Mouse (Mus musculus): ENCODE results near the gene Olfr620. TPM values are rescaled to one million over a fixed set of nuclear protein-coding genes. Genes with fewer than 3 reads are reported as not detected.

The Olfr620 gene
- total and polyA plus RNA-seq, 2 experiments: not detected

DNA sequence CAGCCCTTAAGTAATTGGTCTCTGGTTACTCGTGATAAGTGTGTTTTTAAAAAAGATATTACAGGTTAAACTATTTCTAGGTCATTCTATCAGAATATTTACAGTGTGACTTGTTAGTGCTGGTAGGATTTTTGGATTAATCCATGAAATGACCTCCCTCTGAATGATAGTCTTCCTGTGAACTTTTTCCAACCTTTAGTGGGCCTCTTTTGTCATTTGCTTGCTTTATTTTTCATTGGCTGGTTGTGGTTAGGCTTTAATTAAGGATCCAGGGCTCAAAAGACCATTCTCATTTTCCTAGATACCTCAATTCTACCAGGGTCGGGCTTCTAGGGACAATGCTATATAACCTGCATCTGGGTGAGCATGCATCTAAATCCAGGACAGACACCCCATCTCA, 22.5 kb downstream of the Olfr620 start, which contains the start of gene Olfr618:
Gene Olfr618 (plus strand): TSS at position 301 of the 400 bp plus-strand sequence.
- DNase-seq (ENCODE audit: extremely low read depth, low read depth, low spot score): no peak
- Histone ChIP-seq H3K4me3 (ENCODE audit: insufficient read depth, low read depth, low read length) (no peak within 1 kb of the TSS), H3K9ac (ENCODE audit: low read depth, low read length) (no peak within 1 kb of the TSS), H3K79me2 (ENCODE audit: control insufficient read depth, insufficient read depth, low read length) (no peaks in the 10 kb centered on the region), H3K27me3 (ENCODE audit: control insufficient read depth, insufficient read depth, low read length) (no peaks in the 10 kb centered on the region), H3K27ac (replicated peaks; ENCODE audit: insufficient read depth, low read depth, low read length) (no peak within 1 kb of the TSS), H3K36me3 (ENCODE audit: control insufficient read depth, insufficient read depth, low read length) (no peaks in the 10 kb centered on the region), H3K4me1 (ENCODE audit: control insufficient read depth, insufficient read depth, low read length) (no peaks in the 10 kb centered on the region)
- 56% methylated on average over 2 of the region's 2 CpGs for WGBS
- TF ChIP-seq CTCF (IDR thresholded peaks at IDR 0.05; ENCODE audit: low read depth, low read length): no peak
- TF ChIP-seq POLR2A (IDR thresholded peaks at IDR 0.05; ENCODE audit: extremely low read depth, insufficient read depth, low read length): no peak

DNA sequence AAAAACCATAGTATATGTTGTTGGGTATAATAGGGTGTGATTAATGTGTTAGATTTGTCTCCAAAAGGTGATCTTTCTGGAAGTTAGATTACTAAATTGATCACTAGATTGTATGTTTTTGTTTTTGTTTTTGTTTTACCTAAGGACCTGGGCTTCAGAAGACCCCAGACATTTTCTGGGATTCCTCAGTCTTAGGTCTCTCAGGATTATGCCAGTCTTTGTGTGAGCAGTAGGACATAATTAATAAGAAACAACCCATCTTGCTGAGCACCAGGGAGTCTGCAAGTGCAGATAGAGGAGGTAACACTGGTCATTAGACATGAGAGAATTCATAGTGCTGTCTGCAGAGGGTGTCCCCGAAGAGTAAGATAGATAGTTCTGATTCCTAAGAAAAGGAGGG, 39.6 kb downstream of the Olfr620 start, which contains the start of gene Olfr617:
Gene Olfr617 (plus strand): TSS at position 301 of the 400 bp plus-strand sequence.
- no peaks in the 10 kb centered on the region for H3K79me2 ChIP-seq (ENCODE audit: control insufficient read depth, insufficient read depth, low read length)
- H3K27me3 ChIP-seq (ENCODE audit: control insufficient read depth, insufficient read depth, low read length): no peaks in the 10 kb centered on the region
- H3K9ac ChIP-seq (ENCODE audit: low read depth, low read length): no peak within 1 kb of the TSS
- H3K4me1 ChIP-seq (ENCODE audit: control insufficient read depth, insufficient read depth, low read length): no peaks in the 10 kb centered on the region
- WGBS: 78% methylated on average over 1 of the region's 1 CpGs
- no peaks in the 10 kb centered on the region for H3K36me3 ChIP-seq (ENCODE audit: control insufficient read depth, insufficient read depth, low read length)
- no peak within 1 kb of the TSS for H3K4me3 ChIP-seq (ENCODE audit: insufficient read depth, low read depth, low read length)
- H3K27ac ChIP-seq (replicated peaks; ENCODE audit: insufficient read depth, low read depth, low read length): no peak within 1 kb of the TSS
- TF ChIP-seq POLR2A (IDR thresholded peaks at IDR 0.05; ENCODE audit: extremely low read depth, insufficient read depth, low read length) (no peak), CTCF (IDR thresholded peaks at IDR 0.05; ENCODE audit: low read depth, low read length) (no peak)
- DNase-seq (ENCODE audit: extremely low read depth, low read depth, low spot score): no peak

DNA sequence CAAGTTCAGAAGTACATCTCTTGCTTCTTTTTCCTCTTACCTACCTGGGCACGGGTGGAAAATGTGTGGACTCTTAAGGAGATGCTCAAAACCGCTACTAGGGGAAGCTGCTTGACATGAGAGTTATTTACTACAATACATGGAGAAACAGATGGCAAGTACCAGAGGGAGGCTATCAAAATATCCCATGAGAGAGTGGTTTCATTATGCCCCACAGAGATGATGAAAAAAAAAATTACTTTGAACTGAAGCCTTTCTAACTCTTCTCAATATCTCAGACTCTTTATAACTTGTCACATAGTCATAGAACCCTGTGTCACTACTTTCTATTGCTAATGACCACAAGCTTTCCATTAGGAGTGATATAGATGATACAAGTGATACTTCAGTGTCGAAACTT, 43.3 kb downstream of the Olfr620 start, which contains the start of gene Olfr616:
Gene Olfr616 (minus strand): TSS at position 101 of the 400 bp plus-strand sequence.
- Histone ChIP-seq H3K36me3 (ENCODE audit: control insufficient read depth, insufficient read depth, low read length) (no peaks in the 10 kb centered on the region), H3K4me3 (ENCODE audit: insufficient read depth, low read depth, low read length) (no peak within 1 kb of the TSS), H3K9ac (ENCODE audit: low read depth, low read length) (no peak within 1 kb of the TSS), H3K4me1 (ENCODE audit: control insufficient read depth, insufficient read depth, low read length) (no peaks in the 10 kb centered on the region), H3K79me2 (ENCODE audit: control insufficient read depth, insufficient read depth, low read length) (no peaks in the 10 kb centered on the region), H3K27me3 (ENCODE audit: control insufficient read depth, insufficient read depth, low read length) (no peaks in the 10 kb centered on the region), H3K27ac (replicated peaks; ENCODE audit: insufficient read depth, low read depth, low read length) (no peak within 1 kb of the TSS)
- TF ChIP-seq CTCF (IDR thresholded peaks at IDR 0.05; ENCODE audit: low read depth, low read length) (no peak), POLR2A (IDR thresholded peaks at IDR 0.05; ENCODE audit: extremely low read depth, insufficient read depth, low read length) (no peak)
- 69% methylated on average over 3 of the region's 3 CpGs for WGBS
- no peak for DNase-seq (ENCODE audit: extremely low read depth, low read depth, low spot score)

DNA sequence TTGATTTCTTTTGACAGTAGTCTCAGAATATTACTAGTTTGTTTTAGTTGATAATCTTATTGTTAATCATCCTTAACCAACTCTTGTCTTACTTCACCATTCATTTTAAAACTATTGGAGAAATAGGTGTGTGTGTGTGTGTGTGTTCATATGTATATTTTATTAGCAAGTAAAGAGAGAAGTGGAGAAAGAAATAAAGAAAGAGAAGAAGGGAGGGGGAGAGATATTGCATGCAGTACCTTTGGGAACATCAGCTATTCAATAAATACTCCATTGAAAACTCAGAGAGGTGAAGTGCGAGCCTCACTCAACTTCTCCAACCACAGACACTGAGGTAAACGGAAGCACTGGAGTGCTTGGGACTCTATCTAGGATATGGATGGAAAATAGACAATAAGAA, 56.6 kb downstream of the Olfr620 start, which contains the start of gene Olfr615:
Gene Olfr615 (plus strand): TSS at position 301 of the 400 bp plus-strand sequence.
- Histone ChIP-seq H3K4me1 (ENCODE audit: control insufficient read depth, insufficient read depth, low read length) (no peaks in the 10 kb centered on the region), H3K27me3 (ENCODE audit: control insufficient read depth, insufficient read depth, low read length) (no peaks in the 10 kb centered on the region), H3K36me3 (ENCODE audit: control insufficient read depth, insufficient read depth, low read length) (no peaks in the 10 kb centered on the region), H3K79me2 (ENCODE audit: control insufficient read depth, insufficient read depth, low read length) (no peaks in the 10 kb centered on the region), H3K4me3 (ENCODE audit: insufficient read depth, low read depth, low read length) (no peak within 1 kb of the TSS), H3K27ac (replicated peaks; ENCODE audit: insufficient read depth, low read depth, low read length) (no peak within 1 kb of the TSS), H3K9ac (ENCODE audit: low read depth, low read length) (no peak within 1 kb of the TSS)
- no peak for DNase-seq (ENCODE audit: extremely low read depth, low read depth, low spot score)
- WGBS: 74% methylated on average over 2 of the region's 2 CpGs
- TF ChIP-seq POLR2A (IDR thresholded peaks at IDR 0.05; ENCODE audit: extremely low read depth, insufficient read depth, low read length) (no peak), CTCF (IDR thresholded peaks at IDR 0.05; ENCODE audit: low read depth, low read length) (no peak)

Other genes starting within 250 kb of the Olfr620 start
Only the 30 nearest of the 33 such genes appear.
- gene Olfr603, start 226.4 kb downstream of the Olfr620 start, total RNA-seq (2014; rRNA removed): not detected in 2 replicates
- gene Olfr603, start 226.4 kb downstream of the Olfr620 start, polyA plus RNA-seq (2012; rRNA removed): not detected in 2 replicates
- not detected in 2 replicates for gene Usp17lc, start 197.5 kb downstream of the Olfr620 start, total RNA-seq (2014; rRNA removed)
- not detected in 2 replicates for gene Usp17lc, start 197.5 kb downstream of the Olfr620 start, polyA plus RNA-seq (2012; rRNA removed)
- gene Olfr605, start 167.1 kb downstream of the Olfr620 start, total RNA-seq (2014; rRNA removed): not detected in 2 replicates
- gene Olfr605, start 167.1 kb downstream of the Olfr620 start, polyA plus RNA-seq (2012; rRNA removed): not detected in 2 replicates
- not detected in 2 replicates for gene Olfr606, start 163.5 kb downstream of the Olfr620 start, total RNA-seq (2014; rRNA removed)
- not detected in 2 replicates for gene Olfr606, start 163.5 kb downstream of the Olfr620 start, polyA plus RNA-seq (2012; rRNA removed)
- gene Olfr607, start 148.4 kb downstream of the Olfr620 start, total RNA-seq (2014; rRNA removed): not detected in 2 replicates
- gene Olfr607, start 148.4 kb downstream of the Olfr620 start, polyA plus RNA-seq (2012; rRNA removed): not detected in 2 replicates
- gene Olfr608, start 142.7 kb downstream of the Olfr620 start, total RNA-seq (2014; rRNA removed): not detected in 2 replicates
- gene Olfr608, start 142.7 kb downstream of the Olfr620 start, polyA plus RNA-seq (2012; rRNA removed): not detected in 2 replicates
- gene Olfr609, start 114.5 kb downstream of the Olfr620 start, total RNA-seq (2014; rRNA removed): not detected in 2 replicates
- gene Olfr609, start 114.5 kb downstream of the Olfr620 start, polyA plus RNA-seq (2012; rRNA removed): not detected in 2 replicates
- gene Olfr610, start 100.4 kb downstream of the Olfr620 start, total RNA-seq (2014; rRNA removed): not detected in 2 replicates
- gene Olfr610, start 100.4 kb downstream of the Olfr620 start, polyA plus RNA-seq (2012; rRNA removed): not detected in 2 replicates
- gene Olfr611, start 91.7 kb downstream of the Olfr620 start, total RNA-seq (2014; rRNA removed): not detected in 2 replicates
- gene Olfr611, start 91.7 kb downstream of the Olfr620 start, polyA plus RNA-seq (2012; rRNA removed): not detected in 2 replicates
- gene Olfr612, start 69.8 kb downstream of the Olfr620 start, total RNA-seq (2014; rRNA removed): not detected in 2 replicates
- gene Olfr612, start 69.8 kb downstream of the Olfr620 start, polyA plus RNA-seq (2012; rRNA removed): not detected in 2 replicates
- gene Olfr613, start 64.5 kb downstream of the Olfr620 start, total RNA-seq (2014; rRNA removed): not detected in 2 replicates
- not detected in 2 replicates for gene Olfr613, start 64.5 kb downstream of the Olfr620 start, polyA plus RNA-seq (2012; rRNA removed)
- not detected in 2 replicates for gene Olfr615, start 56.5 kb downstream of the Olfr620 start, total RNA-seq (2014; rRNA removed)
- not detected in 2 replicates for gene Olfr615, start 56.5 kb downstream of the Olfr620 start, polyA plus RNA-seq (2012; rRNA removed)
- gene Olfr616, start 43.4 kb downstream of the Olfr620 start, total RNA-seq (2014; rRNA removed): not detected in 2 replicates
- not detected in 2 replicates for gene Olfr616, start 43.4 kb downstream of the Olfr620 start, polyA plus RNA-seq (2012; rRNA removed)
- not detected in 2 replicates for gene Olfr617, start 39.5 kb downstream of the Olfr620 start, total RNA-seq (2014; rRNA removed)
- gene Olfr617, start 39.5 kb downstream of the Olfr620 start, polyA plus RNA-seq (2012; rRNA removed): not detected in 2 replicates
- gene Olfr618, start 22.4 kb downstream of the Olfr620 start, total RNA-seq (2014; rRNA removed): not detected in 2 replicates
- gene Olfr618, start 22.4 kb downstream of the Olfr620 start, polyA plus RNA-seq (2012; rRNA removed): not detected in 2 replicates
- not detected in 2 replicates for gene Olfr619, start 12.0 kb downstream of the Olfr620 start, total RNA-seq (2014; rRNA removed)
- not detected in 2 replicates for gene Olfr619, start 12.0 kb downstream of the Olfr620 start, polyA plus RNA-seq (2012; rRNA removed)
- not detected in 2 replicates for gene Olfr622, start 30.2 kb upstream of the Olfr620 start, total RNA-seq (2014; rRNA removed)
- gene Olfr622, start 30.2 kb upstream of the Olfr620 start, polyA plus RNA-seq (2012; rRNA removed): not detected in 2 replicates
- not detected in 2 replicates for gene Olfr623, start 51.2 kb upstream of the Olfr620 start, total RNA-seq (2014; rRNA removed)
- gene Olfr623, start 51.2 kb upstream of the Olfr620 start, polyA plus RNA-seq (2012; rRNA removed): not detected in 2 replicates
- under 0.01 and 0.07 TPM in 2 replicates for gene Olfr624, start 58.7 kb upstream of the Olfr620 start, total RNA-seq (2014; rRNA removed)
- gene Olfr624, start 58.7 kb upstream of the Olfr620 start, polyA plus RNA-seq (2012; rRNA removed): not detected in 2 replicates
- gene Olfr625-ps1, start 70.2 kb upstream of the Olfr620 start, total RNA-seq (2014; rRNA removed): not detected in 2 replicates
- gene Olfr625-ps1, start 70.2 kb upstream of the Olfr620 start, polyA plus RNA-seq (2012; rRNA removed): not detected in 2 replicates
- gene Olfr243, start 102.1 kb upstream of the Olfr620 start, total RNA-seq (2014; rRNA removed): not detected in 2 replicates
- gene Olfr243, start 102.1 kb upstream of the Olfr620 start, polyA plus RNA-seq (2012; rRNA removed): not detected in 2 replicates
- not detected in 2 replicates for gene Olfr628, start 117.8 kb upstream of the Olfr620 start, total RNA-seq (2014; rRNA removed)
- gene Olfr628, start 117.8 kb upstream of the Olfr620 start, polyA plus RNA-seq (2012; rRNA removed): not detected in 2 replicates
- gene Olfr629, start 132.4 kb upstream of the Olfr620 start, total RNA-seq (2014; rRNA removed): not detected in 2 replicates
- gene Olfr629, start 132.4 kb upstream of the Olfr620 start, polyA plus RNA-seq (2012; rRNA removed): not detected in 2 replicates
- not detected in 2 replicates for gene Olfr630, start 144.8 kb upstream of the Olfr620 start, total RNA-seq (2014; rRNA removed)
- not detected in 2 replicates for gene Olfr630, start 144.8 kb upstream of the Olfr620 start, polyA plus RNA-seq (2012; rRNA removed)
- gene Olfr69, start 159.1 kb upstream of the Olfr620 start, total RNA-seq (2014; rRNA removed): not detected in 2 replicates
- not detected in 2 replicates for gene Olfr69, start 159.1 kb upstream of the Olfr620 start, polyA plus RNA-seq (2012; rRNA removed)
- not detected in 2 replicates for gene Olfr68, start 167.2 kb upstream of the Olfr620 start, total RNA-seq (2014; rRNA removed)
- not detected in 2 replicates for gene Olfr68, start 167.2 kb upstream of the Olfr620 start, polyA plus RNA-seq (2012; rRNA removed)
- gene Olfr67, start 179.3 kb upstream of the Olfr620 start, total RNA-seq (2014; rRNA removed): not detected in 2 replicates
- gene Olfr67, start 179.3 kb upstream of the Olfr620 start, polyA plus RNA-seq (2012; rRNA removed): not detected in 2 replicates
- 116 and 144 TPM in 2 replicates for gene Hbb-bt, start 201.5 kb upstream of the Olfr620 start, total RNA-seq (2014; rRNA removed)
- 56.2 and 75.5 TPM in 2 replicates for gene Hbb-bt, start 201.5 kb upstream of the Olfr620 start, polyA plus RNA-seq (2012; rRNA removed)
- 760 and 1,100 TPM in 2 replicates for gene Hbb-bs, start 215.6 kb upstream of the Olfr620 start, total RNA-seq (2014; rRNA removed)
- 551 and 848 TPM in 2 replicates for gene Hbb-bs, start 215.6 kb upstream of the Olfr620 start, polyA plus RNA-seq (2012; rRNA removed)
- not detected in 2 replicates for gene Hbb-bh2, start 228.0 kb upstream of the Olfr620 start, total RNA-seq (2014; rRNA removed)
- not detected in 2 replicates for gene Hbb-bh2, start 228.0 kb upstream of the Olfr620 start, polyA plus RNA-seq (2012; rRNA removed)